Comparison of ENCODE assay signal across 20 mouse cellular contexts in the genomic region with DNA sequence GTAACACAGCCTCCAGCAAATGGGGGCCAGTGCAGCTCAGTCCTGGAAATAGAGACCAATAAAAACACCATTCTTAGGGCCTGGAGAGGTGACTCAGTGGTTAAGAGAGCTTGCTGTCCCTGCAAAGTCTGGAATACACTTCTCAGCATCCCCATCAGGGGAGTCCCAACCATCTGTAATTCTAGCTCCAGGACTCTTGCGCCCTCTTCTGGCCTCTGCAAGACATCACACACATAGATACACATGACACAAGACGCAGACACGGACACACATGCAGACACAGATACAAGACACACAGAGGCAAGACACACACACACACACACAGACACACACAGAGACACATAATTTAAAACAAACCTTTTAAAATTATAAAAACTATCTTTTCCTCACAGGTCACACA. TPM values are rescaled to one million over a fixed set of nuclear protein-coding genes. Genes with fewer than 3 reads are reported as not detected.
DNase-seq lines count a peak whose midpoint lies in the region; ATAC-seq and TF ChIP-seq lines count a peak whose summit lies in the region.
"Had no signal": no experiment of that assay in that cellular context is flagged by ENCODE, and none has a peak within 500 bp of the region (broad histone marks: within the 10 kb centered on the region; RNA-seq: fewer than 3 reads in every experiment).

No protein-coding gene starts in this region.

- no peak overlapping the region for H3K27ac ChIP-seq in forebrain, postnatal 0 days (ENCODE audit: low read depth, low read length)
- H3K27ac ChIP-seq in forebrain, embryonic 13.5 days = no peak overlapping the region
- no peak overlapping the region for H3K27ac ChIP-seq in liver, postnatal 0 days (ENCODE audit: low read depth)
- H3K27ac ChIP-seq in liver, embryonic 11.5 days (ENCODE audit: low read depth, low read length) = no peak overlapping the region
- no peak overlapping the region for H3K27ac ChIP-seq in MEL (ENCODE audit: control insufficient read depth, low read depth, low read length)
- H3K27ac ChIP-seq in cortical plate, adult 2 months (ENCODE audit: insufficient read depth, low read length) = no peak overlapping the region
- H3K27ac ChIP-seq: heart, embryonic 10.5 days; kidney, embryonic 15.5 days; limb, embryonic 10.5 days; liver, embryonic 15.5 days; macrophage; midbrain, embryonic 13.5 days had no signal

- DNase-seq in forebrain, postnatal 0 days = peak; percentile 37
- no peak for DNase-seq in liver, postnatal 0 days
- DNase-seq in liver, embryonic 11.5 days (ENCODE audit: low spot score) = no peak
- peak; percentile 31 for DNase-seq in MEL (ENCODE audit: low read depth, low spot score)
- DNase-seq in layer of hippocampus, adult 8-10 months (ENCODE audit: low spot score in 2 of 2) = no peak
- no peak for DNase-seq in adrenal gland, adult 8-10 months
- DNase-seq: cerebellum, adult 9-10 months; gastrocnemius, postnatal 10 days; heart, postnatal 14 days; thymus, postnatal 36 days had no signal

- H3K9me3 ChIP-seq in forebrain, postnatal 0 days (ENCODE audit: low read length) = no peaks in the 10 kb centered on the region
- H3K9me3 ChIP-seq in forebrain, embryonic 13.5 days (replicated peaks) = no peaks in the 10 kb centered on the region
- no peaks in the 10 kb centered on the region for H3K9me3 ChIP-seq in liver, postnatal 0 days (ENCODE audit: low read length)
- no peaks in the 10 kb centered on the region for H3K9me3 ChIP-seq in liver, embryonic 11.5 days (ENCODE audit: control insufficient read depth, low read length)
- no peaks in the 10 kb centered on the region for H3K9me3 ChIP-seq in MEL (replicated peaks; ENCODE audit: insufficient read depth, low read length)
- H3K9me3 ChIP-seq: heart, embryonic 10.5 days; kidney, embryonic 15.5 days; limb, embryonic 10.5 days; liver, embryonic 15.5 days; midbrain, embryonic 13.5 days had no signal

- no peak overlapping the region for H3K4me3 ChIP-seq in forebrain, postnatal 0 days (ENCODE audit: low read depth, low read length)
- H3K4me3 ChIP-seq in forebrain, embryonic 13.5 days = no peak overlapping the region
- H3K4me3 ChIP-seq in liver, postnatal 0 days (ENCODE audit: low read depth, low read length) = no peak overlapping the region
- H3K4me3 ChIP-seq in liver, embryonic 11.5 days (ENCODE audit: low read depth, low read length) = no peak overlapping the region
- no peak overlapping the region for H3K4me3 ChIP-seq in MEL (ENCODE audit: control insufficient read depth in 1 of 2, insufficient read depth in 1 of 2, low read depth in 2 of 2, low read length in 2 of 2)
- no peak overlapping the region for H3K4me3 ChIP-seq in cortical plate, adult 2 months (ENCODE audit: insufficient read depth, low read length)
- H3K4me3 ChIP-seq: heart, embryonic 10.5 days; kidney, embryonic 15.5 days; limb, embryonic 10.5 days; liver, embryonic 15.5 days; midbrain, embryonic 13.5 days had no signal

- no peak for TF ChIP-seq POLR2A in MEL (IDR thresholded peaks at IDR 0.05; ENCODE audit: control insufficient read depth in 1 of 2, insufficient read depth in 1 of 2, low read depth in 1 of 2, low read length in 2 of 2, poor library complexity in 1 of 2)
- no peak for TF ChIP-seq POLR2A in cortical plate, adult 2 months (IDR thresholded peaks at IDR 0.05; ENCODE audit: extremely low read depth, insufficient read depth, low read length)

- H3K79me2 ChIP-seq in MEL (ENCODE audit: control insufficient read depth, insufficient read depth, low read length, poor library complexity) = no peaks in the 10 kb centered on the region

- peak; percentile 65 for TF ChIP-seq CTCF in forebrain, postnatal 0 days (IDR thresholded peaks at IDR 0.05; ENCODE audit: low read depth)
- TF ChIP-seq CTCF in liver, postnatal 0 days (IDR thresholded peaks at IDR 0.05; ENCODE audit: low read depth) = peak; percentile 27; the same call in 1 of the 2 replicates
- TF ChIP-seq CTCF in MEL (IDR thresholded peaks at IDR 0.05 in 2 of 3, conservative IDR thresholded peaks at IDR 0.05 in 1 of 3; ENCODE audit: control insufficient read depth in 1 of 3, insufficient read depth in 1 of 3, low read depth in 2 of 3, low read length in 3 of 3, poor library complexity in 1 of 3, severe bottlenecking in 1 of 3) = peak; percentile 21 to 41 (median 37); a peak in 4 of 6 replicates
- peak; percentile 29 for TF ChIP-seq CTCF in cortical plate, adult 2 months (IDR thresholded peaks at IDR 0.05; ENCODE audit: extremely low read depth, insufficient read depth, low read length)

- TF ChIP-seq RAD21 in MEL (IDR thresholded peaks at IDR 0.05; ENCODE audit: low read depth, low read length) = no peak; the same call in 1 of the 2 replicates

- H3K4me2 ChIP-seq in forebrain, postnatal 0 days (ENCODE audit: low read depth) = no peak overlapping the region
- no peak overlapping the region for H3K4me2 ChIP-seq in forebrain, embryonic 13.5 days
- no peak overlapping the region for H3K4me2 ChIP-seq in liver, postnatal 0 days (ENCODE audit: low read depth, low read length)
- no peak overlapping the region for H3K4me2 ChIP-seq in liver, embryonic 11.5 days
- H3K4me2 ChIP-seq: kidney, embryonic 15.5 days; liver, embryonic 15.5 days; midbrain, embryonic 13.5 days had no signal

- H3K36me3 ChIP-seq in forebrain, postnatal 0 days (ENCODE audit: insufficient read depth) = no peaks in the 10 kb centered on the region
- no peaks in the 10 kb centered on the region for H3K36me3 ChIP-seq in forebrain, embryonic 13.5 days (ENCODE audit: poor library complexity, severe bottlenecking)
- no peaks in the 10 kb centered on the region for H3K36me3 ChIP-seq in liver, postnatal 0 days (replicated peaks; ENCODE audit: insufficient read depth, low read length)
- H3K36me3 ChIP-seq in liver, embryonic 11.5 days (ENCODE audit: control insufficient read depth, insufficient read depth, low read length) = no peaks in the 10 kb centered on the region
- H3K36me3 ChIP-seq in MEL (ENCODE audit: control insufficient read depth in 1 of 2, insufficient read depth in 2 of 2, low read length in 2 of 2) = no peaks in the 10 kb centered on the region
- H3K36me3 ChIP-seq: heart, embryonic 10.5 days; kidney, embryonic 15.5 days; limb, embryonic 10.5 days; liver, embryonic 15.5 days; midbrain, embryonic 13.5 days had no signal

- ATAC-seq in forebrain, postnatal 0 days = no peak
- ATAC-seq in forebrain, embryonic 13.5 days = no peak
- no peak for ATAC-seq in liver, postnatal 0 days
- ATAC-seq in liver, embryonic 11.5 days (replicated peaks; ENCODE audit: low FRiP score) = no peak
- ATAC-seq: forebrain, embryonic 14.5 days; hindbrain, embryonic 16.5 days; midbrain, embryonic 13.5 days had no signal

- WGBS in forebrain, postnatal 0 days = 74% methylated on average over 3 of the region's 3 CpGs
- 71% methylated on average over 3 of the region's 3 CpGs for WGBS in forebrain, embryonic 13.5 days
- WGBS in liver, postnatal 0 days (ENCODE audit: insufficient replicate concordance) = 71% methylated on average over 3 of the region's 3 CpGs
- WGBS in liver, embryonic 11.5 days = 72% methylated on average over 3 of the region's 3 CpGs

- no peak overlapping the region for H3K9ac ChIP-seq in forebrain, postnatal 0 days
- H3K9ac ChIP-seq in forebrain, embryonic 13.5 days = no peak overlapping the region
- no peak overlapping the region for H3K9ac ChIP-seq in liver, postnatal 0 days (replicated peaks)
- no peak overlapping the region for H3K9ac ChIP-seq in liver, embryonic 11.5 days (ENCODE audit: low read depth, low read length)
- H3K9ac ChIP-seq in MEL (ENCODE audit: control insufficient read depth, low read depth, low read length, poor library complexity, severe bottlenecking) = no peak overlapping the region
- H3K9ac ChIP-seq: kidney, embryonic 15.5 days; liver, embryonic 15.5 days; midbrain, embryonic 13.5 days had no signal

- TF ChIP-seq EP300 in liver, postnatal 0 days (IDR thresholded peaks at IDR 0.05; ENCODE audit: low read depth) = no peak
- no peak for TF ChIP-seq EP300 in MEL (IDR thresholded peaks at IDR 0.05; ENCODE audit: low read depth in 1 of 2, low read length in 2 of 2)

- no peaks in the 10 kb centered on the region for H3K27me3 ChIP-seq in forebrain, postnatal 0 days (ENCODE audit: insufficient read depth, low read length)
- H3K27me3 ChIP-seq in forebrain, embryonic 13.5 days = no peaks in the 10 kb centered on the region
- H3K27me3 ChIP-seq in liver, postnatal 0 days (ENCODE audit: insufficient read depth, low read length) = no peaks in the 10 kb centered on the region
- no peaks in the 10 kb centered on the region; the same call in 1 of the 2 replicates for H3K27me3 ChIP-seq in liver, embryonic 11.5 days (replicated peaks; ENCODE audit: control insufficient read depth, insufficient read depth, low read length)
- H3K27me3 ChIP-seq in MEL (ENCODE audit: control insufficient read depth in 1 of 2, insufficient read depth in 2 of 2, low read length in 2 of 2) = no peaks in the 10 kb centered on the region
- H3K27me3 ChIP-seq: liver, embryonic 15.5 days had no signal

- H3K4me1 ChIP-seq in forebrain, postnatal 0 days (ENCODE audit: insufficient read depth) = no peaks in the 10 kb centered on the region; the same call in 1 of the 2 replicates
- peaks cover 5% of the 10 kb centered on the region; the same call in 1 of the 2 replicates for H3K4me1 ChIP-seq in forebrain, embryonic 13.5 days
- H3K4me1 ChIP-seq in liver, postnatal 0 days (ENCODE audit: insufficient read depth) = no peaks in the 10 kb centered on the region
- no peaks in the 10 kb centered on the region for H3K4me1 ChIP-seq in liver, embryonic 11.5 days (replicated peaks; ENCODE audit: control insufficient read depth, insufficient read depth, low read length)
- H3K4me1 ChIP-seq in MEL (ENCODE audit: control insufficient read depth in 1 of 2, insufficient read depth in 2 of 2, low read length in 2 of 2) = no peaks in the 10 kb centered on the region
- H3K4me1 ChIP-seq in cortical plate, adult 2 months (ENCODE audit: control insufficient read depth, insufficient read depth, low read length) = no peaks in the 10 kb centered on the region

TF ChIP-seq in MEL, 35 proteins besides CTCF, POLR2A, EP300 and RAD21 (continues in another document):
- TF ChIP-seq ZKSCAN1 (IDR thresholded peaks at IDR 0.05; ENCODE audit: low read depth, low read length) = no peak
- TF ChIP-seq ELF1 (IDR thresholded peaks at IDR 0.05; ENCODE audit: low read depth, low read length) = no peak

RNA-seq across cellular contexts. Expression of a gene that starts 35.0 kb away (rescaled TPM):
- total RNA-seq in forebrain, postnatal 0 days (2014; rRNA removed) = 176 and 197 TPM in 2 replicates
- polyA plus RNA-seq in forebrain, postnatal 0 days (2015; fragmentation: Nextera tagmentation; extraction: Ambion mirVana) = 150 and 161 TPM in 2 replicates
- 141 and 154 TPM in 2 replicates for polyA plus RNA-seq in forebrain, embryonic 13.5 days (2015; fragmentation: Nextera tagmentation; extraction: Ambion mirVana)
- polyA plus RNA-seq in liver, postnatal 0 days (2015; fragmentation: Nextera tagmentation; extraction: Ambion mirVana) = 29.9 and 33.0 TPM in 2 replicates
- 44.8 and 49.2 TPM in 2 replicates for polyA plus RNA-seq in liver, embryonic 11.5 days (2014; fragmentation: Nextera tagmentation; extraction: Ambion mirVana)
- 9.1 and 10.4 TPM in 2 replicates for total RNA-seq in MEL (2012; rRNA removed)
- 10 to 100 TPM in 1 of 2 experiments, not detected in 1; 20.5 TPM for polyA plus RNA-seq in MEL (2012; ENCODE audit: insufficient read depth in 1 of 2, insufficient read length in 2 of 2, low read depth in 1 of 2, low replicate concordance in 2 of 2, missing spikeins in 1 of 2)
- 90.4 and 92.1 TPM in 2 replicates for polyA plus RNA-seq in cortical plate, adult 2 months (2012; rRNA removed)
- total RNA-seq in layer of hippocampus, adult 8-10 months (2022) = 100 to 1,000 TPM; 125 to 146 (median 137) TPM
- total RNA-seq in adrenal gland, adult 8-10 months (2022) = 100 to 1,000 TPM in 1 of 4 experiments, 10 to 100 TPM in 3; 63.9 to 114 (median 85.5) TPM

Comparison
In these comparisons a context has a peak if more than half of its experiments do, and no peak if none do; other contexts are left out.
1. DNase-seq: peak in forebrain, postnatal 0 days (single experiment) and MEL (single experiment); none in liver, postnatal 0 days (single experiment), liver, embryonic 11.5 days (single experiment), layer of hippocampus, adult 8-10 months (0 of 2) and adrenal gland, adult 8-10 months (single experiment).
2. Peak in every context shown above with its lines, with median percentiles within 50 percentile points of each other: CTCF ChIP-seq.